Mouse (Mus musculus): ENCODE results near the gene Maats1.
"Not testable (repeated sequence)": the region's sequence is repeated elsewhere in the genome, so short reads cannot be mapped to it uniquely, and the experiment has no call there.

Maats1 gene

GRCm38 (mm10) chr16:38349881-38350280, 7.9 kb upstream of the Maats1 start:
- in situ Hi-C loops (cut with MboI, MseI), result loop anchor here (5.0 to 10.0 kb wide), 3 partner anchors 52 to 362 kb away; partner anchors contain the start of gene Arhgap31

- in situ Hi-C loops (cut with MboI, MseI), result loop anchor here (5.0 to 10.0 kb wide), 2 partner anchors 137 to 364 kb away; partner anchors contain the start of gene Arhgap31
Observed at GRCm38 (mm10) chr16:38348217-38348761, 6.3 kb upstream of the Maats1 start.

- in situ Hi-C loops (cut with MboI, MseI), result loop anchor here (5.0 to 10.0 kb wide), 2 partner anchors 137 to 365 kb away; partner anchors contain the start of gene Arhgap31
Observed at GRCm38 (mm10) chr16:38347588-38347987, 5.6 kb upstream of the Maats1 start.

- in situ Hi-C loops (cut with MboI, MseI), result loop anchor here (5.0 to 10.0 kb wide), 2 partner anchors 138 to 366 kb away; partner anchors contain the start of gene Arhgap31
Observed at GRCm38 (mm10) chr16:38346529-38347325, 4.8 kb upstream of the Maats1 start, which contains the start of the genes Cox17 and Gm21987. TSS of gene Cox17 (plus strand) at chr16:38346991. TSS of gene Gm21987 (plus strand) at chr16:38347040.

GRCm38 (mm10) chr16:38344941-38345725, 3.2 kb upstream of the Maats1 start:
- in situ Hi-C loops (cut with MboI, MseI), result loop anchor here (5.0 to 10.0 kb wide), 2 partner anchors 140 to 367 kb away; partner anchors contain the start of gene Arhgap31

- in situ Hi-C loops (cut with MboI, MseI), result not testable (repeated sequence)
Observed at GRCm38 (mm10) chr16:38338077-38338476, 3.9 kb downstream of the Maats1 start.

- in situ Hi-C loops (cut with MboI, MseI), result no loop called here
Observed at GRCm38 (mm10) chr16:38334431-38334830, 7.5 kb downstream of the Maats1 start.

- in situ Hi-C loops (cut with MboI, MseI), result no loop called here
Observed at GRCm38 (mm10) chr16:38329340-38329739, 12.6 kb downstream of the Maats1 start.

GRCm38 (mm10) chr16:38326778-38327397, 15.1 kb downstream of the Maats1 start:
- in situ Hi-C loops (cut with MboI, MseI), result no loop called here

- in situ Hi-C loops (cut with MboI, MseI), result no loop called here
Observed at GRCm38 (mm10) chr16:38324311-38324710, 17.6 kb downstream of the Maats1 start.

- in situ Hi-C loops (cut with MboI, MseI), result no loop called here
Observed at GRCm38 (mm10) chr16:38321452-38321935, 20.4 kb downstream of the Maats1 start.

- in situ Hi-C loops (cut with MboI, MseI), result no loop called here
Observed at GRCm38 (mm10) chr16:38319087-38319486, 22.9 kb downstream of the Maats1 start.

GRCm38 (mm10) chr16:38318492-38318891, 23.5 kb downstream of the Maats1 start:
- in situ Hi-C loops (cut with MboI, MseI), result no loop called here

- in situ Hi-C loops (cut with MboI, MseI), result no loop called here
Observed at GRCm38 (mm10) chr16:38308195-38308594, 33.7 kb downstream of the Maats1 start.

- in situ Hi-C loops (cut with MboI, MseI), result no loop called here
Observed at GRCm38 (mm10) chr16:38307651-38308050, 34.3 kb downstream of the Maats1 start.

- in situ Hi-C loops (cut with MboI, MseI), result no loop called here
Observed at GRCm38 (mm10) chr16:38307221-38307605, 34.7 kb downstream of the Maats1 start.

GRCm38 (mm10) chr16:38306571-38307220, 35.2 kb downstream of the Maats1 start:
- in situ Hi-C loops (cut with MboI, MseI), result no loop called here

- in situ Hi-C loops (cut with MboI, MseI), result loop anchor here (5.0 kb wide), 1 partner anchor 97 kb away; no protein-coding TSS in a partner anchor
Observed at GRCm38 (mm10) chr16:38304460-38305194, 37.3 kb downstream of the Maats1 start.

GRCm38 (mm10) chr16:38302367-38302766, 39.6 kb downstream of the Maats1 start:
- in situ Hi-C loops (cut with MboI, MseI), result loop anchor here (5.0 kb wide), 1 partner anchor 95 kb away; no protein-coding TSS in a partner anchor

- in situ Hi-C loops (cut with MboI, MseI), result no loop called here
Observed at GRCm38 (mm10) chr16:38298410-38298809, 43.5 kb downstream of the Maats1 start.

Data from regulatory T cell (primary cell).